Mouse (Mus musculus): ENCODE results near the gene Rnf8.
A peak's percentile ranks its signal among the peaks of the same experiment; 100 is the strongest.

Rnf8 gene

GRCm38 (mm10) chr17:29627285-29627684 lies 12.7 kb downstream of the Rnf8 start:
- no peak for DNase-seq (ENCODE audit: low spot score)

DNA sequence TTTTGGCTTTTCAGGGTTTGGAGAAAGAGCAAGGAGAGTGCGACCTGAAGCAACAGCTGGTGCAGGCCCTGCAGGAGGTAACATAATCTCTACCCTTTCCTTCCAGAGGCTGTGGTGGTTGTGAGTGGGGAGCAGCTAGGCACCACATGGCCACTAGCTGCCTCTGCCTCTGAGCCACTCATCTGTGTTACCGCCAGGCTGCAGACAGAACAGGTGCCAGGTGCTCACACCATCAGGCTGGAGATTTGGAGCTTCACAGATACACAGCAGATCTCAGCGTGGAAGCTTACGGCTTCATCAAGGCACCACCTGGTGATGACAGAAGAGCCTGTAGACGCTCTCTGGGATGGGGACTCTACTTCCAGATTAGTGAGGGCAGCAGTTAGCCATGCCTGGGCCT lies 14.4 kb downstream of the Rnf8 start:
- DNase-seq (ENCODE audit: low spot score) = no peak

GRCm38 (mm10) chr17:29629620-29630019 lies 15.0 kb downstream of the Rnf8 start:
- DNase-seq (ENCODE audit: low spot score) = no peak

GRCm38 (mm10) chr17:29632312-29632711 lies 17.7 kb downstream of the Rnf8 start:
- DNase-seq (ENCODE audit: low spot score) = no peak

GRCm38 (mm10) chr17:29635492-29635891 lies 20.9 kb downstream of the Rnf8 start:
- DNase-seq (ENCODE audit: low spot score) = no peak

- DNase-seq (ENCODE audit: low spot score) = no peak
Observed at GRCm38 (mm10) chr17:29636118-29636517, 21.5 kb downstream of the Rnf8 start.

DNA sequence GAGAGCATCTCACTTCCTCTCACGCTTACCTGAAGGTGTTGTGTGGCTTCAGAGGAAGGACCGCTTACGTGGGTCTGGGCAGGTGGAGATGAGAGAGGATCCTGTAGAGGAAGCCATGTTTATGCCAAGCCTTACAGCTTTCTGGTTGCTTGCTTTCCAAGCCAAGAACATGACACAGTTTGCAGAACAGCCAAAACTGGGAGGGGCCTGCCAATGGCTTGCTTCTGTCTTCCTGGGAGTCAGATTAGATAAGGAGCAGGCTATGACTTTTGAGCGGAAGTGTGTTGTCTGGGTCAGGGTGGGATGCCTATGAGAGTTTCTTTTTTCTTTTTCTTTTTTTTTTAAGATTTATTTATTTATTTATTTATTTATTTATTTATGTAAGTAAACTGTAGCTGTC lies 22.8 kb downstream of the Rnf8 start:
- no peak for DNase-seq (ENCODE audit: low spot score)

- no peak for DNase-seq (ENCODE audit: low spot score)
Observed at GRCm38 (mm10) chr17:29637895-29638294, 23.3 kb downstream of the Rnf8 start.

- DNase-seq (ENCODE audit: low spot score) = no peak
Observed at GRCm38 (mm10) chr17:29640971-29641370, 26.4 kb downstream of the Rnf8 start.

DNA sequence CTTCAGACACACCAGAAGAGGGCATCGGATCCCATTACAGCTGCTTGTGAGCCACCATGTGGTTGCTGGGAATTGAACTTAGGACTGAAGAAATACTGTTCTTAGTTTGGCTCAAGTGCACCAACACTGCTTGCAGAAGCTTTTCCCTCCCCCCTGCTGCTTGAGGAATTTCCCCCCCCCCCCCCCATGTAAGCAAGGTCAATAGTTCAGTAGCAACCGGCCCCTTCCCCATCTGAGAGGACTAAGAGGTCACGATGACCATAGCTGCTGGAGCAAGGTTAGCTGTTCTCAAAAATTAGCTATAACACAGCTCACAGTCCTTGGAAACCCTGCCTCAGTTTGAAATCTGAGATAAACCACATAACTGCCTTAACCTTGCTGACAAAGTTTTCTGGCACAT lies 27.6 kb downstream of the Rnf8 start:
- peak; percentile 60 for DNase-seq (ENCODE audit: low spot score)

- DNase-seq (ENCODE audit: low spot score) = no peak
Observed at GRCm38 (mm10) chr17:29658249-29658648, 43.7 kb downstream of the Rnf8 start.

GRCm38 (mm10) chr17:29660076-29660761 lies 45.6 kb downstream of the Rnf8 start, which contains the start of gene Cmtr1:
Gene Cmtr1 (plus strand): TSS chr17:29660595.
- DNase-seq (ENCODE audit: low spot score) = peak; percentile 94

- no peak for DNase-seq (ENCODE audit: low spot score)
Observed at GRCm38 (mm10) chr17:29660762-29661391, 46.3 kb downstream of the Rnf8 start.

GRCm38 (mm10) chr17:29662145-29662544 lies 47.6 kb downstream of the Rnf8 start:
- no peak for DNase-seq (ENCODE audit: low spot score)

DNA sequence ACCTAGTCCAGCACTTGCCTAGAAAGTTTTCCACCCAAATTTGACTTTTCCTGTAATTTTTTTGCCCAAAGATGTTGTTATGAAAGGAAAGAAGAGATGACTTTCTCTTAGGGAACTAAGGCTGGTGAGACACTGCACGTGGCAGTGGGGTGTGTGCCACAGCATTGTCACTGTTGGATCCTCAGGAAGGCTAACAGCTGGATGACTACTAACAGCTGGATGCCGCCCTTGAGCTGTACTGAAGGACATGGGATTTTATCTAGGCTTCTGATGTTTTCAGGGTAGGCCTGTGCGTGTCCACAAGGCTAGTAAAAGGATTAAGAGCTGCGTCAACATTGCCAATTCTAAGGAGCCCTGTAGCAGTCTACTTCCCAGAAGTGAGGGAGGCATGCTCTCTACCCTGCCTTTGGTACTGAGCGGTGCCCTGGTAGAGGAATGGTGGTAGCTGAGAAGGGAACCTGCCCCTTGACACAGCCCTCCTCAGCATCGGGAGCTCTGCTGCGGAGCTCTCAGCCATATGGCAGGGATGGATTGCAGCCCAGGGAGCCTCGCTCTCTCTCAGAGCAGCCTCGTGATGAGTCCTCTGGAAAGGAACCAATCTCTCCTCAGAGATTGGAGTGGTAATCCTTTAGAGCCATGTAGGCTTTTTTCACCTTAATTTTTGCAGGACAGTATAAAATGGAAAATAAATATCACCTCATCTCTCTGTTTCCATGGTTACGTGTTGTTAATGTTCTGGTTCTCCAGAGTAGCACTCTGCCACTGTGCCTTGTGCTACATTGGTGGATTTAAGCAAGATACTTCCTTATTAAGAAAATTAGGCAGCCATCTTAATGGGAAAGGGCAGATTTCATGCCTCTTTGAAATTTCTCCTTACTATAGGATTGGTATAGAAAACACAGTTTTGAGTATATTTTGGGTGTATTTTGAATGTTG lies 53.7 kb downstream of the Rnf8 start:
- no peak for DNase-seq (ENCODE audit: low spot score)

- no peak for DNase-seq (ENCODE audit: low spot score)
Observed at GRCm38 (mm10) chr17:29669030-29669429, 54.4 kb downstream of the Rnf8 start.

DNA sequence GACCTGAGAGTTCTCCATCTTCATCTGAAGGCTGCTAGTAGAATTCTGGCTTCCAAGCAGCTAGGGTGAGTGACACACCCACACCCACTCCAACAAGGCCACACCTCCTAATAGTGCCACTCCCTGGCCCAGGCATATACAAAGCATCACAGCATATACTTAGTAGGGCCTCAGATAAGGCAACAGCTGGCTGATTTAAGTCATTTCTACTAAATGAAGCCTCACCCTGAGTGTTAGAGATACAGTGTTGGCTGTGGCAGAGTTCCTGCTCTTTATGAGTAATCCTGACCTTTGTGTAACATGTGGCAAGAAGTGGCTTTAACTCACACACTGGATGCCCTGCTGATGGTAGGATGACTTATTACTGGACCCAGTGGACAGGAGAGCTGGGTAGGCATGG lies 55.3 kb downstream of the Rnf8 start:
- no peak for DNase-seq (ENCODE audit: low spot score)

DNA sequence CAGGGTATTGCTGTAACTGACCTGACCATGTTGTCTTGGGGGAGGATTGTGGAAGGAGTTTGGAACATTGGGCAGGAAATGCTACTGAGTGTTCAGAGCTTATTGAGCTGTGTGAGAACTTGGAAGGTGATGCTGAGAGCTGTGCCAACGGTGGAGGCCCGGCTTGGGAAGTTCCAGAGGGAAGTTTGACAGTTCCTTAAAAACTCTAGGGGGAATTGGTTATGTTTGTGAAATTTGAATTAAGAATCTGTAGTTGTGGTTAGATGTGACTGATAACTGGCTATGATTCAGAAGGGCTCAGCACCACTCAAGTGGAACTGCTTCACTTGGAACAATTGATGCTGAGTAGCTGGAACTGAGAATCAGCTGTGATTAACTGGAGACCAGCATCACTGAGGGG lies 56.4 kb downstream of the Rnf8 start:
- no peak for DNase-seq (ENCODE audit: low spot score)

DNA sequence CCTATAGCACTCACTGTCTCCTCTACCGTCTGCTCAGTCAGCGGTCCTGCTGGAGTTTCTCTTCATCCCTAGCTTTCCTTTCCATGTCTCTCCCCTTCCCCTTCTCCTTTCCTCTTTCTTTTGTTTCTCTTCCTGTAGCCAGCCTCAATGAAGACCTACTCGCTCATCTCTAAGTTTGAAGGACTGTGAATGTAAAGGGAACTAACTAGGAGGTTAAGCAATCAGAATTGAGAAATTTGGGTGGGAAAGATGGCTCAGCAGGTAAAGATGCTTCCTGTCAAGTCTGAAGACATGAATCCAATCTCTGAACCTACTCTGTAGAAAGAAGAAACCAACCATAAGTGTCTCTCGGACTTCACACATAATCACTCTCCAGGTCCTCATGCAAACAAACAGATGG lies 58.7 kb downstream of the Rnf8 start:
- DNase-seq (ENCODE audit: low spot score) = no peak

DNA sequence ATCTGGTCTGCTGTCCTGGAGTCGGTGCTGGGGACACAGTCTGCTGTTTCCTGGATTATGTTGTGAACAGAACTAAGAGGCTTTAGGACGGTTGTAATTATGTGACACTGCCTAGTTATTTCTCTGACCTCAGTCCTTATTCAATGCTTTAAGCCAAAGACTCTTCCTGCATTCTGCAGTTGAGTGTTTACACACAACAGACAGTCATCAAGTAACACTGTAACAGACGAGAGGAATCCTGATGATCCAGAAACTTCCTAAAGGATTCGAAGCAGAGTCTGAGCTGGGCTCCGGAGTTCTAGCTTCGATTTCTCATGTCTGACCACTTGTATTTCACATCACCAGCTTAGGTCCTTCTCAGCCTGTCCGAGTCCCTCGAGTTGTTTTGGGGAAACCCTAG lies 63.9 kb downstream of the Rnf8 start:
- no peak for DNase-seq (ENCODE audit: low spot score)

DNA sequence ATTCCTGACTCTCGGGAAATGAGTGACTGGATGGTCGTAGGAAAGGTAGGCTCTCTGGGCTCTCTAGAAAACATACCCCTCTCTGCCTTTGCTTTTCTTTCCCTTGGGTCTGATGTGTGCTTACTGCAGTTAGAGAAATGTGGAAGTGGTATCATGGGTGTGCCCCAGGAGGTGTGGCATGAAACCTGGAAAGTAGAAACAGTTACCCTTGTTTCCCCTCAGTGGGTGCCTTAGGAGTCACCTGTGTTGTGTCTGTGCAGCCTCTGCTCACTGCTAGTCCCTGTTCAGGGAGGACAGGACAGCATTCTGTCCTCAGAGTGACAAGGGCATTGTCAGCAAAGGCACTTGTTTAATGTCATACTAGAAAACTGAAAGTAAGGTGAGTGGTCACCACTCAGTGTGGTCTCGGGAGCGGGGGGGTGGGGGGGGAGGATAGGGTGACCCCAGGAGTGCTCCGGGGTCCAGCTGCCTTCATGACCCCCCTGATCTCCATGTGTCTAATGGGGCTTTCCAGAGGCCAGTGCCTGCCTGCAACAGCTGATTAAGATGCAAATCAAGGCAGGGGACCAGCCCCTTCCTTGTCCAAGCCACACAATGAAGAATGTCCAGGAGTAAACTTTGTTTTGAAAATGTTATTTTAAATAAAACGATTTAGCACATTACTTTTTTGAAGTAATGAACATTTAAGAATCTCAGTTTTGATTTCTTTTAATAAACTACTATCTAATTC lies 64.6 kb downstream of the Rnf8 start:
- no peak for DNase-seq (ENCODE audit: low spot score)

- no peak for DNase-seq (ENCODE audit: low spot score)
Observed at GRCm38 (mm10) chr17:29680174-29680573, 65.6 kb downstream of the Rnf8 start.
